Mouse (Mus musculus) T-helper 17 cell (primary cell): ENCODE measurements around the gene Lemd1.

Experiments
- in situ Hi-C, 2 experiments: fragments of 300-600 bp; cut with MboI, MseI; formaldehyde crosslinking; loops; 1 replicate in 1 of 2; 2 replicates in 1 of 2; pipeline ENCODE4 v1.15.1; 2025; ENCODE audit warnings: high pct_unique_total_duplicates in 2 of 2

Lemd1 gene

GRCm38 (mm10) chr1:132245010-132245409, 53.8 kb downstream of the Lemd1 start:
- in situ Hi-C loops, result no loop called here

GRCm38 (mm10) chr1:132246137-132246536, 54.9 kb downstream of the Lemd1 start:
- in situ Hi-C loops, result no loop called here

GRCm38 (mm10) chr1:132246641-132247040, 55.4 kb downstream of the Lemd1 start:
- in situ Hi-C loops, result no loop called here

- in situ Hi-C loops, result loop anchor here in 1 of 2 experiments (10.0 kb wide), 1 partner anchor 560 kb away; no protein-coding TSS in a partner anchor
Measured at GRCm38 (mm10) chr1:132254467-132254866, 63.2 kb downstream of the Lemd1 start.

- in situ Hi-C loops, result loop anchor here in 1 of 2 experiments (10.0 kb wide), 1 partner anchor 1046 kb away; no protein-coding TSS in a partner anchor
Measured at GRCm38 (mm10) chr1:132260331-132260730, 69.1 kb downstream of the Lemd1 start.

GRCm38 (mm10) chr1:132261058-132261457, 69.8 kb downstream of the Lemd1 start:
- in situ Hi-C loops, result loop anchor here in 1 of 2 experiments (10.0 kb wide), 1 partner anchor 1046 kb away; no protein-coding TSS in a partner anchor

GRCm38 (mm10) chr1:132263618-132264017, 72.4 kb downstream of the Lemd1 start:
- in situ Hi-C loops, result loop anchor here in 1 of 2 experiments (10.0 kb wide), 1 partner anchor 1049 kb away; no protein-coding TSS in a partner anchor

GRCm38 (mm10) chr1:132264577-132264976, 73.3 kb downstream of the Lemd1 start:
- in situ Hi-C loops, result loop anchor here in 1 of 2 experiments (10.0 kb wide), 1 partner anchor 1050 kb away; no protein-coding TSS in a partner anchor

GRCm38 (mm10) chr1:132265211-132265859, 74.1 kb downstream of the Lemd1 start:
- in situ Hi-C loops, result loop anchor here in 1 of 2 experiments (10.0 kb wide), 1 partner anchor 1051 kb away; no protein-coding TSS in a partner anchor

- in situ Hi-C loops, result loop anchor here in 1 of 2 experiments (10.0 kb wide), 1 partner anchor 1051 kb away; no protein-coding TSS in a partner anchor
Measured at GRCm38 (mm10) chr1:132265936-132266335, 74.7 kb downstream of the Lemd1 start.

GRCm38 (mm10) chr1:132266791-132267557, 75.7 kb downstream of the Lemd1 start:
- in situ Hi-C loops, result loop anchor here in 1 of 2 experiments (10.0 kb wide), 1 partner anchor 1052 kb away; no protein-coding TSS in a partner anchor

- in situ Hi-C loops, result loop anchor here in 1 of 2 experiments (10.0 kb wide), 1 partner anchor 1053 kb away; no protein-coding TSS in a partner anchor
Measured at GRCm38 (mm10) chr1:132267959-132268358, 76.7 kb downstream of the Lemd1 start.

- in situ Hi-C loops, result loop anchor here in 1 of 2 experiments (10.0 kb wide), 1 partner anchor 1054 kb away; no protein-coding TSS in a partner anchor
Measured at GRCm38 (mm10) chr1:132268418-132269060, 77.3 kb downstream of the Lemd1 start.

GRCm38 (mm10) chr1:132271237-132271636, 80.0 kb downstream of the Lemd1 start:
- in situ Hi-C loops, result no loop called here

- in situ Hi-C loops, result no loop called here
Measured at GRCm38 (mm10) chr1:132276694-132277093, 85.5 kb downstream of the Lemd1 start.

GRCm38 (mm10) chr1:132277124-132277523, 85.9 kb downstream of the Lemd1 start:
- in situ Hi-C loops, result no loop called here

GRCm38 (mm10) chr1:132280636-132281035, 89.4 kb downstream of the Lemd1 start:
- in situ Hi-C loops, result loop anchor here in 1 of 2 experiments (10.0 kb wide), 1 partner anchor 1314 kb away; no protein-coding TSS in a partner anchor

GRCm38 (mm10) chr1:132281523-132282176, 90.4 kb downstream of the Lemd1 start:
- in situ Hi-C loops, result loop anchor here in 1 of 2 experiments (10.0 kb wide), 1 partner anchor 1313 kb away; no protein-coding TSS in a partner anchor

- in situ Hi-C loops, result loop anchor here in 1 of 2 experiments (10.0 kb wide), 1 partner anchor 1313 kb away; no protein-coding TSS in a partner anchor
Measured at GRCm38 (mm10) chr1:132282177-132282536, 90.9 kb downstream of the Lemd1 start.

GRCm38 (mm10) chr1:132283018-132283417, 91.8 kb downstream of the Lemd1 start:
- in situ Hi-C loops, result loop anchor here in 1 of 2 experiments (10.0 kb wide), 1 partner anchor 1312 kb away; no protein-coding TSS in a partner anchor
